Mouse (Mus musculus): ENCODE measurements around the gene Zyx. TPM values are rescaled to one million over a fixed set of nuclear protein-coding genes. Genes with fewer than 3 reads are reported as not detected.

The Zyx gene
- polyA plus RNA-seq, 1 experiment: 467 TPM

DNA sequence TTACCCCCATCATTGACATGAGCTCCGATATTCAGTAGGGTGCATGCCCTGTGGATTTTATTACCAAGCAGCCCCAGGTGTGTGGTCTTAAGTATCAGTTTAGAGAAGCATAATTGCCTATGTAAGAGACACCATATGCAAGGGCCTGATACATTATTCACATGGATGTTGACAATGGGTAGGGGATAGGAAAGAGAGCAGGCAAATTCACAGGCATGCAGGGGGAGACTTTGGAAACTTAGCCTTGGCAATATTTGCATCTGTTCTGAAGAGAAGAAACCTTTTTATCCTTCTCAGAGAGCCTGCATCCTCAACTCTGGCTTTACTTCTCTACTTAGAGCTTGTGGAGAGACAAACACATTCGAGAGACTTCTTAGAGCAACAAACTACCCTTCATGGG is 55.7 kb downstream of the Zyx start, which contains the start of gene Tas2r135:
TSS of gene Tas2r135 (plus strand) at position 301 of the 400 bp plus-strand sequence.
- no peaks in the 10 kb centered on the region for H3K79me2 ChIP-seq (ENCODE audit: control insufficient read depth, insufficient read depth)
- no peak within 1 kb of the TSS for H3K4me2 ChIP-seq (ENCODE audit: low read depth)
- TF ChIP-seq REST (IDR thresholded peaks at IDR 0.05; ENCODE audit: insufficient read depth, insufficient read length) (no peak), E2F4 (IDR thresholded peaks at IDR 0.05; ENCODE audit: insufficient read depth) (no peak), TCF12 (IDR thresholded peaks at IDR 0.05; ENCODE audit: insufficient read depth, poor library complexity, severe bottlenecking) (no peak), SRF (IDR thresholded peaks at IDR 0.05; ENCODE audit: control insufficient read depth, insufficient read length, low read depth) (no peak), CEBPB (IDR thresholded peaks at IDR 0.05; ENCODE audit: insufficient read depth, poor library complexity, severe bottlenecking) (no peak), POLR2AphosphoS2 (IDR thresholded peaks at IDR 0.05; ENCODE audit: insufficient read length, low read depth) (no peak), MYOD1 (IDR thresholded peaks at IDR 0.05; ENCODE audit: control insufficient read depth in 1 of 3, insufficient read length in 2 of 3, low read depth in 2 of 3) (no peak), USF1 (IDR thresholded peaks at IDR 0.05; ENCODE audit: low read depth) (no peak), POLR2A (IDR thresholded peaks at IDR 0.05; ENCODE audit: insufficient read length, low read depth) (no peak), TCF3 (IDR thresholded peaks at IDR 0.05; ENCODE audit: insufficient read length, low read depth) (no peak), MYOG (IDR thresholded peaks at IDR 0.05; ENCODE audit: control insufficient read depth in 1 of 3, insufficient read depth in 1 of 3, insufficient read length in 2 of 3, low read depth in 2 of 3) (no peak), MAX (IDR thresholded peaks at IDR 0.05; ENCODE audit: low read depth) (no peak)
- no peaks in the 10 kb centered on the region for H3K27me3 ChIP-seq (ENCODE audit: control insufficient read depth, insufficient read depth, insufficient read length)
- no peak within 1 kb of the TSS for H3ac ChIP-seq (ENCODE audit: control insufficient read depth, insufficient read length)
- H3K4me3 ChIP-seq: no peak within 1 kb of the TSS
- no peaks in the 10 kb centered on the region for H3K36me3 ChIP-seq (ENCODE audit: control insufficient read depth, insufficient read depth)

Other genes starting within 250 kb of the Zyx start
- gene Tas2r139, start 208.7 kb upstream of the Zyx start, polyA plus RNA-seq (2012; fragmentation: generic; extraction: Trizol): not detected
- gene Tas2r144, start 134.3 kb upstream of the Zyx start, polyA plus RNA-seq (2012; fragmentation: generic; extraction: Trizol): not detected
- gene Gstk1, start 103.7 kb upstream of the Zyx start, polyA plus RNA-seq (2012; fragmentation: generic; extraction: Trizol): 0.53 TPM
- gene Tmem139, start 87.7 kb upstream of the Zyx start, polyA plus RNA-seq (2012; fragmentation: generic; extraction: Trizol): not detected
- gene Casp2, start 84.6 kb upstream of the Zyx start, polyA plus RNA-seq (2012; fragmentation: generic; extraction: Trizol): 6.7 TPM
- gene Clcn1, start 62.9 kb upstream of the Zyx start, polyA plus RNA-seq (2012; fragmentation: generic; extraction: Trizol): 0.90 TPM
- 4.2 TPM for gene Fam131b, start 25.0 kb upstream of the Zyx start, polyA plus RNA-seq (2012; fragmentation: generic; extraction: Trizol)
- gene Epha1, start 23.6 kb downstream of the Zyx start, polyA plus RNA-seq (2012; fragmentation: generic; extraction: Trizol): 6.3 TPM
- gene Tas2r143, start 50.6 kb downstream of the Zyx start, polyA plus RNA-seq (2012; fragmentation: generic; extraction: Trizol): not detected
- gene Tas2r135, start 55.8 kb downstream of the Zyx start, polyA plus RNA-seq (2012; fragmentation: generic; extraction: Trizol): not detected
- gene Tas2r126, start 84.9 kb downstream of the Zyx start, polyA plus RNA-seq (2012; fragmentation: generic; extraction: Trizol): not detected
- gene Olfr458, start 115.6 kb downstream of the Zyx start, polyA plus RNA-seq (2012; fragmentation: generic; extraction: Trizol): not detected
- gene Olfr457, start 126.7 kb downstream of the Zyx start, polyA plus RNA-seq (2012; fragmentation: generic; extraction: Trizol): 0.01 TPM
- gene Olfr456, start 137.6 kb downstream of the Zyx start, polyA plus RNA-seq (2012; fragmentation: generic; extraction: Trizol): 0.05 TPM
- gene Olfr455, start 198.0 kb downstream of the Zyx start, polyA plus RNA-seq (2012; fragmentation: generic; extraction: Trizol): not detected
- not detected for gene Tcaf3, start 248.1 kb downstream of the Zyx start, polyA plus RNA-seq (2012; fragmentation: generic; extraction: Trizol)